Mouse (Mus musculus) liver, embryonic 16.5 days (tissue): ENCODE results near the gene Ncoa5. TPM values are rescaled to one million over a fixed set of nuclear protein-coding genes. Genes with fewer than 3 reads are reported as not detected.

Experiments
- ATAC-seq: fragments of 200-750 bp; cut with Nextera tagmentation; 2 replicates; pipeline ENCODE4 v1.8.0; 2017; ENCODE audit warnings: low read depth, mild to moderate bottlenecking, moderate number of reproducible peaks, moderate library complexity
- H3K27ac ChIP-seq: fragments of 300-500 bp; sonication (generic); 2 replicates; pipeline ENCODE4 v1.5.1; 2014; ENCODE audit warnings: mild to moderate bottlenecking, low read length
- H3K27me3 ChIP-seq: fragments of 300-500 bp; sonication (generic); 2 replicates; pipeline ENCODE4 v1.6.1; 2014; ENCODE audit warnings: low read depth, low read length, mixed read lengths; ENCODE audit not compliant: control insufficient read depth, insufficient read depth
- H3K36me3 ChIP-seq: fragments of 300-500 bp; sonication (generic); 2 replicates; pipeline ENCODE4 v1.6.1; 2014; ENCODE audit warnings: mild to moderate bottlenecking; ENCODE audit not compliant: control insufficient read depth, insufficient read depth
- H3K4me1 ChIP-seq: fragments of 300-500 bp; sonication (generic); 2 replicates; pipeline ENCODE4 v1.6.1; 2014; ENCODE audit warnings: low read depth, low read length, mixed read lengths; ENCODE audit not compliant: control insufficient read depth
- H3K4me2 ChIP-seq: fragments of 300-500 bp; sonication (generic); 2 replicates; pipeline ENCODE4 v1.6.1; 2014; ENCODE audit warnings: low read depth, low read length, mixed read lengths
- H3K4me3 ChIP-seq: fragments of 300-500 bp; sonication (generic); 2 replicates; pipeline ENCODE4 v1.5.1; 2014; ENCODE audit warnings: low read depth, mild to moderate bottlenecking, low read length
- H3K9ac ChIP-seq: fragments of 300-500 bp; sonication (generic); 2 replicates; pipeline ENCODE4 v1.6.1; 2014; ENCODE audit warnings: low read depth, low read length
- H3K9me3 ChIP-seq: fragments of 300-500 bp; sonication (generic); replicated peaks from 2 replicates; pipeline ENCODE4 v1.6.1; 2016; ENCODE audit warnings: low read length; ENCODE audit not compliant: control insufficient read depth
- WGBS: fragments of 180-500 bp; shearing (Covaris S2); extraction: QIAGEN DNeasy Blood & Tissue Kit; methylation state at CpG from one replicate; pipeline ENCODE4 v1.1.7; 2014; ENCODE audit not compliant: insufficient replicate concordance; 5-methylcytosine and 5-hydroxymethylcytosine counted together
- polyA plus RNA-seq: library from polyadenylated mRNA; unstranded; fragments of >200 nt; fragmentation: Nextera tagmentation; extraction: Ambion mirVana; gene quantifications from 2 replicates; pipeline ENCODE4 v1.2.1, GENCODE M21; 2015

Ncoa5 gene
- polyA plus RNA-seq, 1 experiment from 2014 or later: 15.3 TPM

GRCm38 (mm10) chr2:165051566-165051965, 16.9 kb upstream of the Ncoa5 start:
- WGBS: 37% methylated on average over 11 of the region's 11 CpGs
- Histone ChIP-seq H3K9me3 (no peaks in the 10 kb centered on the region), H3K4me1 (no peaks in the 10 kb centered on the region), H3K36me3 (no peaks in the 10 kb centered on the region), H3K4me2 (no peak overlapping the region), H3K4me3 (no peak overlapping the region), H3K27me3 (peaks cover 4% of the 10 kb centered on the region), H3K9ac (no peak overlapping the region), H3K27ac (no peak overlapping the region)
- ATAC-seq: no peak

GRCm38 (mm10) chr2:165050826-165051548, 16.3 kb upstream of the Ncoa5 start:
- H3K9ac ChIP-seq: no peak overlapping the region
- no peak overlapping the region for H3K4me3 ChIP-seq
- H3K27ac ChIP-seq: no peak overlapping the region
- 61% methylated on average over 18 of the region's 18 CpGs for WGBS
- no peaks in the 10 kb centered on the region for H3K9me3 ChIP-seq
- no peak overlapping the region for H3K4me2 ChIP-seq
- H3K27me3 ChIP-seq: peaks cover 2% of the 10 kb centered on the region
- no peak for ATAC-seq
- no peaks in the 10 kb centered on the region for H3K36me3 ChIP-seq
- no peaks in the 10 kb centered on the region for H3K4me1 ChIP-seq

GRCm38 (mm10) chr2:165049044-165049443, 14.4 kb upstream of the Ncoa5 start:
- Histone ChIP-seq H3K27me3 (no peaks in the 10 kb centered on the region), H3K9ac (no peak overlapping the region), H3K4me2 (no peak overlapping the region), H3K27ac (no peak overlapping the region), H3K36me3 (no peaks in the 10 kb centered on the region), H3K4me1 (no peaks in the 10 kb centered on the region), H3K4me3 (no peak overlapping the region), H3K9me3 (no peaks in the 10 kb centered on the region)
- 60% methylated on average over 5 of the region's 5 CpGs for WGBS
- ATAC-seq: no peak

- 30% methylated on average over 2 of the region's 2 CpGs for WGBS
- Histone ChIP-seq H3K9me3 (no peaks in the 10 kb centered on the region), H3K9ac (no peak overlapping the region), H3K4me2 (no peak overlapping the region), H3K36me3 (no peaks in the 10 kb centered on the region), H3K4me1 (no peaks in the 10 kb centered on the region), H3K27me3 (peaks cover 3% of the 10 kb centered on the region; the same call in 1 of the 2 replicates), H3K27ac (no peak overlapping the region), H3K4me3 (no peak overlapping the region)
- no peak for ATAC-seq
Measured at GRCm38 (mm10) chr2:165043729-165044128, 9.1 kb upstream of the Ncoa5 start.

- H3K4me3 ChIP-seq: no peak overlapping the region
- no peaks in the 10 kb centered on the region for H3K9me3 ChIP-seq
- no peaks in the 10 kb centered on the region for H3K36me3 ChIP-seq
- H3K27ac ChIP-seq: no peak overlapping the region
- H3K4me1 ChIP-seq: no peaks in the 10 kb centered on the region
- H3K9ac ChIP-seq: no peak overlapping the region
- no peak overlapping the region for H3K4me2 ChIP-seq
- peaks cover 3% of the 10 kb centered on the region; the same call in 1 of the 2 replicates for H3K27me3 ChIP-seq
- WGBS: 11% methylated on average over 17 of the region's 17 CpGs
- no peak for ATAC-seq
Measured at GRCm38 (mm10) chr2:165043090-165043636, 8.5 kb upstream of the Ncoa5 start.

- Histone ChIP-seq H3K4me2 (no peak overlapping the region), H3K4me3 (no peak overlapping the region), H3K27ac (no peak overlapping the region), H3K36me3 (no peaks in the 10 kb centered on the region), H3K27me3 (peaks cover 3% of the 10 kb centered on the region; the same call in 1 of the 2 replicates), H3K9ac (no peak overlapping the region), H3K9me3 (no peaks in the 10 kb centered on the region), H3K4me1 (no peaks in the 10 kb centered on the region)
- 54% methylated on average over 5 of the region's 5 CpGs for WGBS
- ATAC-seq: no peak
Measured at GRCm38 (mm10) chr2:165042126-165042525, 7.5 kb upstream of the Ncoa5 start.

GRCm38 (mm10) chr2:165037415-165037814, 2.7 kb upstream of the Ncoa5 start:
- Histone ChIP-seq H3K27me3 (no peaks in the 10 kb centered on the region), H3K4me2 (no peak overlapping the region), H3K4me3 (no peak overlapping the region), H3K9ac (no peak overlapping the region), H3K27ac (no peak overlapping the region), H3K36me3 (no peaks in the 10 kb centered on the region), H3K9me3 (no peaks in the 10 kb centered on the region), H3K4me1 (peaks cover 14% of the 10 kb centered on the region)
- WGBS: 48% methylated on average over 4 of the region's 4 CpGs
- ATAC-seq: no peak

- Histone ChIP-seq H3K9ac (no peak overlapping the region; the same call in 1 of the 2 replicates), H3K4me2 (peak overlapping the region; percentile 84), H3K27me3 (no peaks in the 10 kb centered on the region), H3K36me3 (no peaks in the 10 kb centered on the region), H3K4me3 (peak overlapping the region; percentile 93), H3K27ac (no peak overlapping the region), H3K4me1 (peaks cover 16% of the 10 kb centered on the region), H3K9me3 (no peaks in the 10 kb centered on the region)
- ATAC-seq: no peak
- WGBS: 55% methylated on average over 5 of the region's 5 CpGs
Measured at GRCm38 (mm10) chr2:165035058-165035431, 378 bp upstream of the Ncoa5 start.

GRCm38 (mm10) chr2:165033306-165033705, 1.4 kb downstream of the Ncoa5 start:
- Histone ChIP-seq H3K4me1 (peaks cover 16% of the 10 kb centered on the region), H3K27ac (no peak overlapping the region), H3K36me3 (no peaks in the 10 kb centered on the region), H3K9ac (peak overlapping the region; percentile 94; the same call in 1 of the 2 replicates), H3K4me3 (peak overlapping the region; percentile 93), H3K4me2 (peak overlapping the region; percentile 84), H3K9me3 (no peaks in the 10 kb centered on the region), H3K27me3 (no peaks in the 10 kb centered on the region)
- no peak for ATAC-seq
- 69% methylated on average over 6 of the region's 6 CpGs for WGBS
